Mouse (Mus musculus): Measurements from ENCODE around the gene Liph. TPM values are rescaled to one million over a fixed set of nuclear protein-coding genes. Genes with fewer than 3 reads are reported as not detected.

The Liph gene
- 0.22 and 0.41 TPM in 2 replicates for polyA plus RNA-seq (2014; fragmentation: Nextera tagmentation; extraction: Ambion mirVana)

DNA sequence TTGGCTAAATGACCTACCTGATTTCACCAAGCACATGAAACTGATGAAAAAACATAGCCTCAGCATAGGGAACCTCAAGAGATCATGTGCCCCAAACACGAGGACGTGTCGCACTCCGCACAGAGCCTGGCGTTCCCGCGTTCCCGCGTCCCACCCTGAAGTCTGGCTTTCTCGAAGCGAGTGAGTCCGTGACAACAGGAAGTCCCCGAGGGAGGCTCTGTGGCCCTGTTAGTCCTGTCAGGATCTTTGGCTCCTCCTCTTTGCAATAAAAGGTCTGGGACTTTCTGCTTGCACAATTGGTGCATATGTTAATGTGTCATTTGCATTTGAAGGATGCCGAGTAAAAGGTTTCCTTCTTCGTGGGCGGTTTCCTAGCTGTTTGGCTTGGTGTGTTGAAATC, at the start of gene Liph:
TSS of gene Liph (minus strand) at position 360 of the 400 bp plus-strand sequence.
- Histone ChIP-seq H3K4me3 (ENCODE audit: low read depth, low read length) (no peak within 1 kb of the TSS), H3K4me2 (ENCODE audit: low read depth) (peak within 1 kb of the TSS; percentile 42; the same call in 1 of the 2 replicates), H3K27me3 (ENCODE audit: control insufficient read depth, insufficient read depth, low read length) (no peaks in the 10 kb centered on the region), H3K36me3 (ENCODE audit: control insufficient read depth, insufficient read depth, low read length) (no peaks in the 10 kb centered on the region), H3K9ac (ENCODE audit: low read length) (no peak within 1 kb of the TSS), H3K4me1 (ENCODE audit: control insufficient read depth, insufficient read depth, low read length) (no peaks in the 10 kb centered on the region), H3K9me3 (ENCODE audit: control insufficient read depth, low read length) (no peaks in the 10 kb centered on the region), H3K27ac (ENCODE audit: low read depth, low read length) (no peak within 1 kb of the TSS)
- DNase-seq (ENCODE audit: low spot score) (peak; percentile 43), ATAC-seq (ENCODE audit: insufficient read depth, low FRiP score, low TSS enrichment) (no peak)
- 5% methylated on average over 16 of the region's 16 CpGs for WGBS

DNA sequence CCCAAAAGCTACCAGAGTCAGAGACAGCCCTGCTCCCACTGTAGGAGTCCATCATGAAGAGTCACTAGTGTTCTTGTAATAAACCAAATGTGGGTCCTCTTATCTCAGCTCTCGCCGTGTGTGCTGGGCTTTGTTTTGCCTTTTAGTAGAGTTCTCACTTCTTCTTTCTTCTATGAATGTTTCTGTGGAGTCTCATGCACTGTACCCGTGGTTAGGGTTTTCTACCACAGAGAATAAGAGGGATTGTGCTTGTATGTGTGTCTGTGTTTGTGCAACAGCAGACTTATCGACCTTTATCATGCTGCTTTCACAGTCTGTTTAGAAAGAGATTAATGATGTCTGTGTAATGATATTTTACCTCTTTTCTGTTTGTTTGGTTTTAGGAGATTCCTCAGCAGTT, 48.4 kb upstream of the Liph start:
- H3K27me3 ChIP-seq (ENCODE audit: control insufficient read depth, insufficient read depth, low read length), result no peaks in the 10 kb centered on the region
- DNase-seq (ENCODE audit: low spot score) (no peak), ATAC-seq (ENCODE audit: insufficient read depth, low FRiP score, low TSS enrichment) (no peak)
- no peak overlapping the region for H3K4me3 ChIP-seq (ENCODE audit: low read depth, low read length)
- H3K9ac ChIP-seq (ENCODE audit: low read length), result no peak overlapping the region
- WGBS, result 96% methylated on average over 4 of the region's 4 CpGs
- no peaks in the 10 kb centered on the region for H3K4me1 ChIP-seq (ENCODE audit: control insufficient read depth, insufficient read depth, low read length)
- no peak overlapping the region for H3K4me2 ChIP-seq (ENCODE audit: low read depth)
- no peak overlapping the region for H3K27ac ChIP-seq (ENCODE audit: low read depth, low read length)
- no peaks in the 10 kb centered on the region for H3K9me3 ChIP-seq (ENCODE audit: control insufficient read depth, low read length)
- H3K36me3 ChIP-seq (ENCODE audit: control insufficient read depth, insufficient read depth, low read length), result peaks cover 7% of the 10 kb centered on the region

DNA sequence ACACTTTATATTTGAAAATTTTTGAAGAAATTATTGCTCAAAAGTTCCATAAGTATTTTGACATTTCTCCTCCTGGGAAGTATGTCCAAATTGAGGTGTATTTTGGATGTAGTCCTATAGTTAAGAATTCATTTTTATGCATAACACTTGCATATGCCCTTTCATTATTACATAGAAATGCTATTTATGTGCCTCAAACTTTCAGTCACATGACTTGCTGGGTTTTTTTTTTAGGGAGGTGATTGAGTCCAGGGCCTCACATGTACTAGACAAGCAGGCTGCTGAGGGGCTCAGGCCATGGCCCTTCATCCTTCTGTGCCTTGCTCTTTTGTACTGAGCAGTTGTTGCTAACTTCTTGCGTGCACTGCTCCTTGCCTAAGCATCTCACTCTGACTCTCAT, 44.5 kb upstream of the Liph start:
- no peak for ATAC-seq (ENCODE audit: insufficient read depth, low FRiP score, low TSS enrichment)
- Histone ChIP-seq H3K9me3 (ENCODE audit: control insufficient read depth, low read length) (no peaks in the 10 kb centered on the region), H3K27ac (ENCODE audit: low read depth, low read length) (no peak overlapping the region), H3K36me3 (ENCODE audit: control insufficient read depth, insufficient read depth, low read length) (peaks cover 7% of the 10 kb centered on the region), H3K27me3 (ENCODE audit: control insufficient read depth, insufficient read depth, low read length) (no peaks in the 10 kb centered on the region), H3K4me3 (ENCODE audit: low read depth, low read length) (no peak overlapping the region), H3K4me2 (ENCODE audit: low read depth) (no peak overlapping the region), H3K9ac (ENCODE audit: low read length) (no peak overlapping the region), H3K4me1 (ENCODE audit: control insufficient read depth, insufficient read depth, low read length) (no peaks in the 10 kb centered on the region)
- no peak for DNase-seq (ENCODE audit: low spot score)
- 94% methylated on average over 1 of the region's 1 CpGs for WGBS

- peaks cover 3% of the 10 kb centered on the region; the same call in 1 of the 2 replicates for H3K36me3 ChIP-seq (ENCODE audit: control insufficient read depth, insufficient read depth, low read length)
- 92% methylated on average over 10 of the region's 10 CpGs for WGBS
- no peak for DNase-seq (ENCODE audit: low spot score)
Observed at GRCm38 (mm10) chr16:22038554-22038953, 43.1 kb upstream of the Liph start.

DNA sequence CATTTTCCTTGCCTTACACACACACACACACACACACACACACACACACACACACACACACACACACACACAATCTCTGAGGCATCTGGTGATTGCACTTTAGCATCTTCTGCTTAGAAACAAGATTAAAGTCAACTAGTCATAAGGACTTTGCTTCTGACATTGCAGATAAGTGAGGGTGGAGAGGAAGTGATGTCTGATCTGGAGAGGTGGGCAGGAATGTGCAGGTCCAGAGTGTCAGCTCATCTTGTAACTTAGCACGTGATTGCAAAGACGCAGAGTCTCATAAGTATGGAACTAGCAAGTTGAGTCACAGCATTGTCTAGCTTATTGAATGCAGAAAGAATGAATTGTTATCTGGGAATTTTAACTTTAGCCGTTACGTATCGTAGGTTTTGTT, 32.0 kb upstream of the Liph start:
- Histone ChIP-seq H3K4me2 (ENCODE audit: low read depth) (no peak overlapping the region), H3K9me3 (ENCODE audit: control insufficient read depth, low read length) (no peaks in the 10 kb centered on the region), H3K9ac (ENCODE audit: low read length) (no peak overlapping the region), H3K36me3 (ENCODE audit: control insufficient read depth, insufficient read depth, low read length) (peaks cover 13% of the 10 kb centered on the region), H3K4me3 (ENCODE audit: low read depth, low read length) (no peak overlapping the region), H3K27me3 (ENCODE audit: control insufficient read depth, insufficient read depth, low read length) (no peaks in the 10 kb centered on the region), H3K27ac (ENCODE audit: low read depth, low read length) (no peak overlapping the region), H3K4me1 (ENCODE audit: control insufficient read depth, insufficient read depth, low read length) (no peaks in the 10 kb centered on the region)
- no peak for ATAC-seq (ENCODE audit: insufficient read depth, low FRiP score, low TSS enrichment)
- no peak for DNase-seq (ENCODE audit: low spot score)
- 96% methylated on average over 5 of the region's 5 CpGs for WGBS

More at GRCm38 (mm10) chr16:22038554-22038953, 43.1 kb upstream of the Liph start:
- H3K9me3 ChIP-seq (ENCODE audit: control insufficient read depth, low read length), result no peaks in the 10 kb centered on the region
- ATAC-seq (ENCODE audit: insufficient read depth, low FRiP score, low TSS enrichment), result no peak
- H3K4me1 ChIP-seq (ENCODE audit: control insufficient read depth, insufficient read depth, low read length), result no peaks in the 10 kb centered on the region
- H3K4me2 ChIP-seq (ENCODE audit: low read depth), result no peak overlapping the region
- no peak overlapping the region for H3K9ac ChIP-seq (ENCODE audit: low read length)
- H3K4me3 ChIP-seq (ENCODE audit: low read depth, low read length), result no peak overlapping the region
- no peak overlapping the region for H3K27ac ChIP-seq (ENCODE audit: low read depth, low read length)
- H3K27me3 ChIP-seq (ENCODE audit: control insufficient read depth, insufficient read depth, low read length), result no peaks in the 10 kb centered on the region

DNA sequence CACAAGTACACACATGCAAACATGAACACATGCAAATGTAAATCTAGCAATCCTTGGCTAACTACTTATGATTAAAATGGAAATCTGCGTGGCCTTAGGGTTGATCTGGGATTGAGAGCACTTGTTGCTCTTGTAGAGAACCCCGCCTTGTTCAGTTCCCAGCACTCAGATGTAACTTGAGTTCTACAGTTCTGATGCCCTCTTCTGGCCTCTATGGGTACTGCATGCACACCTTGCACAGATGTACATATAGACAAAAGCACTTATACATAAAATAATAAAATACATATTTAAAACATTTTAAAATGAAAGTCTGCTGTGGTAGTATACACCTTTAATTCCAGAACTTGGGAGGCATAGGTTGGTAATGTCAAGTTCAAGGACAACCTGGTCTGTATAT, 26.7 kb upstream of the Liph start:
- Histone ChIP-seq H3K27me3 (ENCODE audit: control insufficient read depth, insufficient read depth, low read length) (no peaks in the 10 kb centered on the region), H3K9ac (ENCODE audit: low read length) (no peak overlapping the region), H3K4me1 (ENCODE audit: control insufficient read depth, insufficient read depth, low read length) (no peaks in the 10 kb centered on the region), H3K27ac (ENCODE audit: low read depth, low read length) (no peak overlapping the region), H3K9me3 (ENCODE audit: control insufficient read depth, low read length) (peaks cover 4% of the 10 kb centered on the region; the same call in 1 of the 2 replicates), H3K4me3 (ENCODE audit: low read depth, low read length) (no peak overlapping the region), H3K36me3 (ENCODE audit: control insufficient read depth, insufficient read depth, low read length) (peaks cover 10% of the 10 kb centered on the region), H3K4me2 (ENCODE audit: low read depth) (no peak overlapping the region)
- 97% methylated on average over 2 of the region's 2 CpGs for WGBS
- ATAC-seq (ENCODE audit: insufficient read depth, low FRiP score, low TSS enrichment) (no peak), DNase-seq (ENCODE audit: low spot score) (no peak)

GRCm38 (mm10) chr16:22015569-22015968, 20.1 kb upstream of the Liph start:
- no peaks in the 10 kb centered on the region for H3K9me3 ChIP-seq (ENCODE audit: control insufficient read depth, low read length)
- 93% methylated on average over 1 of the region's 1 CpGs for WGBS
- no peak for ATAC-seq (ENCODE audit: insufficient read depth, low FRiP score, low TSS enrichment)
- peaks cover under 1% of the 10 kb centered on the region; the same call in 1 of the 2 replicates for H3K4me1 ChIP-seq (ENCODE audit: control insufficient read depth, insufficient read depth, low read length)
- no peaks in the 10 kb centered on the region for H3K27me3 ChIP-seq (ENCODE audit: control insufficient read depth, insufficient read depth, low read length)
- H3K9ac ChIP-seq (ENCODE audit: low read length), result no peak overlapping the region
- H3K27ac ChIP-seq (ENCODE audit: low read depth, low read length), result no peak overlapping the region
- DNase-seq (ENCODE audit: low spot score), result no peak
- H3K4me3 ChIP-seq (ENCODE audit: low read depth, low read length), result no peak overlapping the region
- H3K36me3 ChIP-seq (ENCODE audit: control insufficient read depth, insufficient read depth, low read length), result no peaks in the 10 kb centered on the region; the same call in 1 of the 2 replicates
- H3K4me2 ChIP-seq (ENCODE audit: low read depth), result no peak overlapping the region

- WGBS, result under 1% methylated on average over 51 of the region's 51 CpGs
- no peaks in the 10 kb centered on the region for H3K9me3 ChIP-seq (ENCODE audit: control insufficient read depth, low read length)
- H3K36me3 ChIP-seq (ENCODE audit: control insufficient read depth, insufficient read depth, low read length), result no peaks in the 10 kb centered on the region
- ATAC-seq (ENCODE audit: insufficient read depth, low FRiP score, low TSS enrichment), result peak; percentile 69
- H3K27ac ChIP-seq (ENCODE audit: low read depth, low read length), result no peak overlapping the region
- H3K27me3 ChIP-seq (ENCODE audit: control insufficient read depth, insufficient read depth, low read length), result no peaks in the 10 kb centered on the region
- peak overlapping the region; percentile 74 for H3K4me3 ChIP-seq (ENCODE audit: low read depth, low read length)
- H3K4me1 ChIP-seq (ENCODE audit: control insufficient read depth, insufficient read depth, low read length), result peaks cover 8% of the 10 kb centered on the region; the same call in 1 of the 2 replicates
- peak overlapping the region; percentile 79 for H3K9ac ChIP-seq (ENCODE audit: low read length)
- DNase-seq (ENCODE audit: low spot score), result no peak
- H3K4me2 ChIP-seq (ENCODE audit: low read depth), result peak overlapping the region; percentile 69
Observed at GRCm38 (mm10) chr16:22009596-22009995, 14.1 kb upstream of the Liph start.

DNA sequence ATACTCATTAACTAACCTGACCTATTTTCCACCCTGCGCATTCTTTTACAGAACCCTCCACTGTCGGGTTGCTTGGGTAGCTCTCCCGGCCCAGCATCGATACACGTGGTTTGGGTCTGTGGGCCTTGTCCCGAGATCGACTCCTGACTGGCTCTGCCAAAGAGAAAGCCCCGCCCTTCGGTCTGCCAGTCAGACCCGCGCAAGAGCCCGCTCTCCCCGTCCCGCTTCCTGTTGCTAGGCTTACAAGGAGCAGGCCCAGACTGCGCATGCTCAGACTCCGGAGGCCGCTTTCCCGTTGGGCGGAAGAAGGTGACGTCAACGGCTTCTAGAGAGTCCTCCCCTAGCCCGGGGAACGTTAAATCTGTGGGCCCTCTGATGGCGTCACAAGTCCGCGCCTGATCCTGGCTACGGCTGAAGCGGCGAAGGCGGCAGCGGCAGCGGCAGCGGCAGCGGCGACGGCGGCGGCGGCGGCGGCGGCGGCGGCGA, 13.7 kb upstream of the Liph start, which contains the start of gene Senp2:
TSS of gene Senp2 (plus strand) at position 386 of the 486 bp plus-strand sequence.
- WGBS, result 0% methylated on average over 36 of the region's 45 CpGs
- peak within 1 kb of the TSS; percentile 74 for H3K4me3 ChIP-seq (ENCODE audit: low read depth, low read length)
- H3K27ac ChIP-seq (ENCODE audit: low read depth, low read length), result no peak within 1 kb of the TSS
- H3K27me3 ChIP-seq (ENCODE audit: control insufficient read depth, insufficient read depth, low read length), result no peaks in the 10 kb centered on the region
- peak within 1 kb of the TSS; percentile 79 for H3K9ac ChIP-seq (ENCODE audit: low read length)
- H3K36me3 ChIP-seq (ENCODE audit: control insufficient read depth, insufficient read depth, low read length), result no peaks in the 10 kb centered on the region
- H3K4me2 ChIP-seq (ENCODE audit: low read depth), result peak within 1 kb of the TSS; percentile 69
- DNase-seq (ENCODE audit: low spot score) (peak; percentile 100), ATAC-seq (ENCODE audit: insufficient read depth, low FRiP score, low TSS enrichment) (peak; percentile 97)
- H3K9me3 ChIP-seq (ENCODE audit: control insufficient read depth, low read length), result no peaks in the 10 kb centered on the region
- H3K4me1 ChIP-seq (ENCODE audit: control insufficient read depth, insufficient read depth, low read length), result peaks cover 8% of the 10 kb centered on the region; the same call in 1 of the 2 replicates

Data from neural tube, embryonic 11.5 days (tissue).